In genomic region chr1:71593184-71593583, GRCm38 (mm10) we compare ENCODE assay signal across 19 mouse cellular contexts. TPM values are rescaled to one million over a fixed set of nuclear protein-coding genes. Genes with fewer than 3 reads are reported as not detected.
DNase-seq lines count a peak whose midpoint lies in the region; ATAC-seq and TF ChIP-seq lines count a peak whose summit lies in the region.
"Had no signal": no experiment of that assay in that cellular context is flagged by ENCODE, and none has a peak within 500 bp of the region (broad histone marks: within the 10 kb centered on the region; RNA-seq: fewer than 3 reads in every experiment).

No protein-coding gene starts in this region.

- H3K79me2 ChIP-seq in myocyte (ENCODE audit: control insufficient read depth, insufficient read depth): no peaks in the 10 kb centered on the region

- H3K4me2 ChIP-seq in heart, embryonic 12.5 days: no peak overlapping the region
- no peak overlapping the region for H3K4me2 ChIP-seq in myocyte (ENCODE audit: low read depth)

- no peak for ATAC-seq in heart, embryonic 12.5 days (ENCODE audit: insufficient number of reproducible peaks, low FRiP score)
- ATAC-seq: activated CD4-positive, CD25-positive, alpha-beta regulatory T cell, adult 4 months; CD4-positive, CD25-positive, alpha-beta regulatory T cell, adult 4 months; Patski had no signal

- no peak for TF ChIP-seq POLR2A in myocyte (IDR thresholded peaks at IDR 0.05; ENCODE audit: insufficient read length, low read depth)

- no peak overlapping the region for H3K9ac ChIP-seq in heart, embryonic 12.5 days

- peak; percentile 71 for DNase-seq in heart, adult 11 months
- no peak for DNase-seq in adrenal gland, adult (ENCODE audit: inconsistent age in 2 of 2, low spot score in 1 of 2)
- DNase-seq: adrenal gland, adult 2 months; adrenal gland, adult 8-10 months; adrenal gland, postnatal 10 days; adrenal gland, postnatal 14 days; adrenal gland, postnatal 25 days; adrenal gland, postnatal 36 days; B cell, adult 2 months; cerebellum, adult 11 months; cerebellum, adult 11-12 months; cerebellum, adult 18-20 months; cerebellum, adult 2 months had no signal

- no peaks in the 10 kb centered on the region for H3K9me3 ChIP-seq in heart, embryonic 12.5 days (replicated peaks)
- H3K9me3 ChIP-seq: G1E had no signal

- H3K27me3 ChIP-seq in heart, embryonic 12.5 days (replicated peaks): no peaks in the 10 kb centered on the region
- no peaks in the 10 kb centered on the region for H3K27me3 ChIP-seq in myocyte (ENCODE audit: control insufficient read depth, insufficient read depth, insufficient read length)
- H3K27me3 ChIP-seq: Patski had no signal

- no peaks in the 10 kb centered on the region for H3K4me1 ChIP-seq in heart, embryonic 12.5 days (replicated peaks)

- no peak overlapping the region for H3K4me3 ChIP-seq in heart, embryonic 12.5 days
- H3K4me3 ChIP-seq in myocyte: no peak overlapping the region

- no peak overlapping the region for H3ac ChIP-seq in myocyte (ENCODE audit: control insufficient read depth, insufficient read length)

- 88% methylated on average over 9 of the region's 9 CpGs for WGBS in heart, embryonic 12.5 days

- H3K36me3 ChIP-seq in heart, embryonic 12.5 days: peaks cover 91% of the 10 kb centered on the region
- H3K36me3 ChIP-seq in myocyte (ENCODE audit: control insufficient read depth, insufficient read depth): peaks cover 98% of the 10 kb centered on the region
- H3K36me3 ChIP-seq: G1E had no signal

- H3K27ac ChIP-seq in heart, embryonic 12.5 days (ENCODE audit: poor library complexity, severe bottlenecking): no peak overlapping the region

TF ChIP-seq in myocyte, 11 proteins besides CTCF, POLR2A, EP300 and RAD21:
- peak; percentile 51 for TF ChIP-seq POLR2AphosphoS2 (IDR thresholded peaks at IDR 0.05; ENCODE audit: insufficient read length, low read depth)
- no peak for TF ChIP-seq REST (IDR thresholded peaks at IDR 0.05; ENCODE audit: insufficient read depth, insufficient read length)

RNA-seq across cellular contexts. Expression of gene Atic, which starts 36.2 kb away (rescaled TPM):
- polyA plus RNA-seq in heart, embryonic 12.5 days (2016; fragmentation: Nextera tagmentation; extraction: Ambion mirVana): 40.1 and 44.2 TPM in 2 replicates
- 78.8 TPM for polyA plus RNA-seq in myocyte (2012; fragmentation: generic; extraction: Trizol)

RNA-seq across cellular contexts. Expression of gene Fn1, which starts 59.8 kb away (rescaled TPM):
- 415 and 447 TPM in 2 replicates for polyA plus RNA-seq in heart, embryonic 12.5 days (2016; fragmentation: Nextera tagmentation; extraction: Ambion mirVana)
- polyA plus RNA-seq in myocyte (2012; fragmentation: generic; extraction: Trizol): 1,265 TPM
